Mouse (Mus musculus) gastrocnemius, adult 2 months (tissue): ENCODE results near the gene Wdr24. TPM values are rescaled to one million over a fixed set of nuclear protein-coding genes. Genes with fewer than 3 reads are reported as not detected.

Experiments used
- DNase-seq: peaks from one replicate; pipeline ENCODE4 v3.0.0; 2022
- H3K27ac ChIP-seq: fragments of 200-600 bp; 2 replicates; pipeline ENCODE4 v1.8.1; 2022; ENCODE audit warnings: mild to moderate bottlenecking
- H3K4me3 ChIP-seq: fragments of 200-600 bp; 2 replicates; pipeline ENCODE4 v1.8.1; 2022; ENCODE audit warnings: mild to moderate bottlenecking, moderate library complexity
- CTCF ChIP-seq: fragments of 200-600 bp; IDR thresholded peaks from 2 replicates; pipeline ENCODE4 v1.8.1; 2022; ENCODE audit warnings: antibody characterized with exemption, mild to moderate bottlenecking, moderate library complexity
- intact Hi-C: fragments of 180-260 bp; cut with DNase I; formaldehyde crosslinking; loops from one replicate; pipeline ENCODE4 v1.15.1; 2025
- total RNA-seq, 2 experiments: library from RNA; stranded (reverse); gene quantifications; 2 replicates each; pipeline ENCODE4 v1.2.3; 2021

Gene Wdr24
- total RNA-seq, 2 experiments from 2014 or later: 8.7 to 10.0 TPM

GRCm38 (mm10) chr17:25860229-25860628 lies 36.8 kb downstream of the Wdr24 start:
- no peak for DNase-seq
- no peak for TF ChIP-seq CTCF
- Histone ChIP-seq H3K27ac (no peak overlapping the region), H3K4me3 (no peak overlapping the region)
- intact Hi-C loops: loop anchor here (2.0 kb wide), 1 partner anchor 15 kb away; the partner anchor contains the start of gene Rhot2

- H3K27ac ChIP-seq: peak within 1 kb of the TSS; percentile 94
- intact Hi-C loops: loop anchor here (2.0 kb wide), 1 partner anchor 16 kb away; the partner anchor contains the start of gene Rhot2
- peak; percentile 37; the same call in 1 of the 2 replicates for TF ChIP-seq CTCF
- peak; percentile 94 for DNase-seq
- H3K4me3 ChIP-seq: peak within 1 kb of the TSS; percentile 93
These were observed 37.6 kb downstream of the Wdr24 start, which contains the start of gene Wdr90 for GRCm38 (mm10) chr17:25860832-25861703. Gene Wdr90 (minus strand): TSS chr17:25861501.

- DNase-seq: no peak
- peak overlapping the region; percentile 94 for H3K27ac ChIP-seq
- no peak for TF ChIP-seq CTCF
- peak overlapping the region; percentile 93 for H3K4me3 ChIP-seq
- intact Hi-C loops: loop anchor here (2.0 kb wide), 1 partner anchor 17 kb away; the partner anchor contains the start of gene Rhot2
These were observed 38.5 kb downstream of the Wdr24 start for GRCm38 (mm10) chr17:25861704-25862612.

- H3K27ac ChIP-seq: no peak overlapping the region
- H3K4me3 ChIP-seq: no peak overlapping the region
- intact Hi-C loops: no loop called here
- no peak for TF ChIP-seq CTCF
- DNase-seq: peak; percentile 26
These were observed 40.3 kb downstream of the Wdr24 start for GRCm38 (mm10) chr17:25863681-25864080.

- peak; percentile 24 for DNase-seq
- no peak overlapping the region for H3K4me3 ChIP-seq
- TF ChIP-seq CTCF: no peak
- intact Hi-C loops: no loop called here
- H3K27ac ChIP-seq: no peak overlapping the region
These were observed 40.9 kb downstream of the Wdr24 start for GRCm38 (mm10) chr17:25864311-25864710.

GRCm38 (mm10) chr17:25865288-25865687 lies 41.9 kb downstream of the Wdr24 start:
- no peak for DNase-seq
- no peak for TF ChIP-seq CTCF
- intact Hi-C loops: loop anchor here (5.0 kb wide), 1 partner anchor 33 kb away; the partner anchor contains the start of gene Stub1
- Histone ChIP-seq H3K27ac (peak overlapping the region; percentile 99; the same call in 1 of the 2 replicates), H3K4me3 (peak overlapping the region; percentile 21)

GRCm38 (mm10) chr17:25866172-25866571 lies 42.7 kb downstream of the Wdr24 start:
- peak overlapping the region; percentile 99 for H3K27ac ChIP-seq
- peak overlapping the region; percentile 85 for H3K4me3 ChIP-seq
- intact Hi-C loops: loop anchor here (5.0 kb wide), 1 partner anchor 34 kb away; the partner anchor contains the start of gene Stub1
- TF ChIP-seq CTCF: no peak
- DNase-seq: no peak

- no peak for TF ChIP-seq CTCF
- intact Hi-C loops: loop anchor here (5.0 kb wide), 1 partner anchor 35 kb away; the partner anchor contains the start of gene Stub1
- H3K4me3 ChIP-seq: peak overlapping the region; percentile 85
- H3K27ac ChIP-seq: peak overlapping the region; percentile 99
- no peak for DNase-seq
These were observed 44.0 kb downstream of the Wdr24 start for GRCm38 (mm10) chr17:25867509-25867835.

GRCm38 (mm10) chr17:25867836-25868600 lies 44.6 kb downstream of the Wdr24 start:
- intact Hi-C loops: loop anchor here (5.0 kb wide), 1 partner anchor 36 kb away; the partner anchor contains the start of gene Stub1
- Histone ChIP-seq H3K27ac (peak overlapping the region; percentile 99), H3K4me3 (peak overlapping the region; percentile 85)
- TF ChIP-seq CTCF: no peak
- peak; percentile 84 for DNase-seq

- 0 out of 2 replicates have a peak, but pooled peaks have one; percentile 11 for TF ChIP-seq CTCF
- DNase-seq: peak; percentile 92
- peak within 1 kb of the TSS; percentile 99 for H3K27ac ChIP-seq
- peak within 1 kb of the TSS; percentile 85 for H3K4me3 ChIP-seq
- intact Hi-C loops: loop anchor here (5.0 kb wide), 1 partner anchor 36 kb away; the partner anchor contains the start of gene Stub1
These were observed 45.3 kb downstream of the Wdr24 start, which contains the start of gene Mcrip2 for GRCm38 (mm10) chr17:25868601-25869191. Gene Mcrip2 (minus strand): TSS chr17:25868764.

GRCm38 (mm10) chr17:25869498-25869897 lies 46.1 kb downstream of the Wdr24 start:
- DNase-seq: no peak
- intact Hi-C loops: loop anchor here (5.0 kb wide), 1 partner anchor 37 kb away; the partner anchor contains the start of gene Stub1
- H3K27ac ChIP-seq: peak overlapping the region; percentile 99
- H3K4me3 ChIP-seq: no peak overlapping the region
- no peak for TF ChIP-seq CTCF
